Mouse (Mus musculus): ENCODE data around the gene Tgfbr1.

Gene Tgfbr1

DNA sequence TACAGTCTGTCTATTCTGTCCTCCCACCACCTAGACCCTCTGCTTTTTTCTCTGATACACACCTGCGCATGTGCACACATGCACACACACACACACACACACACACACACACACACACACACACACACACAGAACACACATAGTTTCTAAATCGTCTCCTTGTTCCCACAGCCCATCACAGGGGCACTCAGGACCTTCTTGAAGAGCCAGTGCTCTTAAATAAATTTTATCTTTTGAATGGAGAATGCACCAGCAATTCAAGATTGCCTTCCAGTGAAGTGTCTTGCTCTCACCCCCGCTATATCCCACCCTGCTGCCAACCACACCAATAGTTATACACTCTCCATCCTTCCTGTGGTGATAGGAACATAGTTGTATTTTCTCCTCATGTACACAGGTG, 69.9 kb downstream of the Tgfbr1 start:
- no peak for DNase-seq (ENCODE audit: low read depth)

- DNase-seq (ENCODE audit: low read depth): no peak
Measured at GRCm38 (mm10) chr4:47424376-47424775, 71.4 kb downstream of the Tgfbr1 start.

DNA sequence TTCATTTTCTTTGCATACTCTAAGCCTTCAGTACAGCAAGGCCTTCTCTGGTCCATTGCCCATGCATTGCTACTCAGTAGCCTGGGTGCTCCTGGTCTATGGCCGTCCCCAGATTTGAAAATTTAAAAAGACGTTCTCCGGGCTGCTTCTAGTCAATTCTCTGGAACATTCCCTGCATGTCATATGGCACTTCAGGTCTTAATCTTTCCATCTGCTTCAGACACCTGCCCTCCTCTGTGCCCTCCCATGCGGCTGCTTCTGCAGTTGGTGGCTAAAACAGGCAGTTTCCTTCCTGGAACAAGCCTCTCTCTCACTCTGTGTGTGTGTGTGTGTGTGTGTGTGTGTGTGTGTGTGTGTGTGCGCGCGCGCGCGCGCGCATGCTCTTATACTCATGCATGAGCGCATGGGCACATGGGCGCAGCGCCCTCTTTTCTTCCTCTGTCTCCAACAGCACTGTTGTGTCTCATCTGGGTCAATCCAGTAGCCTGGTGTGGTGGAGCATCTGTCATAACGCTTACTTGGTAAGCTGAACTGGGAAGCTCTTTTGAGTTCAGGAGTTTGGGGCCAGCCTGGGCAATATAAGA, 72.3 kb downstream of the Tgfbr1 start:
- no peak for DNase-seq (ENCODE audit: low read depth)

DNA sequence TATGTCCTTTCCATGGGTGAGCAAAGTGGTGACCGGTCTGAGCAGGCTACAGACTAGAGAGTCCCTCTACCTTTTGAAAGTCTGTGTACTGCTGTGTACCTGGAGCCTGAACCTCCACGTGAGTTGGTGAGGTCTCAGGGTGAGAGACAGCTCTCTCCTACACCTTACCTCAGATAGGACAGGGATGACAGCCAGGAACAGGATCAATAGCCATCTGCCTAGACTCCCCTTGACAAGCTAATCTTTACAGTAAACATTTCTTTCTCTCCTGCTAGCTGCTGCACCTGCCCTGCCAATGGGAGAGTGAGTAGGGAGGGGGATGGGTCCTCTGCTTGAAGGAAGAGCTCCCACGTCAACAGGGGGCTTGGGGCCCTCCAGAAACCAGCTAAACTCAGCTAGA, 74.6 kb downstream of the Tgfbr1 start:
- DNase-seq (ENCODE audit: low read depth): no peak

DNA sequence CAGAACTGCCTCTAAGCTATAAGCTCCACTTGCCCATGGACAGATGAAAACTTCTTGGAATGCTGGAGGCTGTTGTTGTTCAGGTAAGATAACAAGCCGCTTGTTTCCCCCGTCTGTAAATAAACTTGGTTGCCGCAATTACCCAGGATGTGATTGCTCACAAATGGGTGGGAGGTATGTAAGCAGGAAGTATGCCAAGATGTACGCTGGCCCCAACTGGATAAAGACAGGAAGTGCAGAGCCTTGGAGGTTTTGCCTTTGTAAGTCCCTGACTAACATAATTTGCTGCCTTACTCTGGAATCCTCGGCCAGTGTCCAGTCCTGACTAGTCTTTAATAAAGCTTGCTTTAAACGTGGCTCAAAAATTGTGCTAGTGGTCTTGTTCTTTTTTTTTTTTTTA, 77.5 kb downstream of the Tgfbr1 start:
- no peak for DNase-seq (ENCODE audit: low read depth)

- DNase-seq (ENCODE audit: low read depth): no peak
Measured at GRCm38 (mm10) chr4:47431081-47431480, 78.1 kb downstream of the Tgfbr1 start.

DNA sequence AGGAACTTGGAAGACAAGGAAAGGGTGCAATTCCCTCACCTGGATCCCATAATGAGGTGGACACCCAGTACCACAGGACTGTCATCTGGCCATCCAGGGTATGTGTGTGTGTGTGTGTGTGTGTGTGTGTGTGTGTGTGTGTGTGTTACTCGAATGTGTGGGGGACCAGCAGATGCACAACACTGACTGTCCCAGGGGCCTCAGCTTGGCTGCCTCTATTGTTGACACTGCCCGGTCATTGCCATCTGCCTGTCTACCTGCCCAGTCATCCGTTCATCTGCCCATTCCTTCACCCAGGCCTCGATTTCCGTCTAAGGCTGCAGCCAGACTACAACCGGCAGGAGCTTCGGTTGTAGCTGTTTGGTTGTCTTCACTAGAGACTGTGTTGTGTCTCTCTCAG, 79.7 kb downstream of the Tgfbr1 start:
- no peak for DNase-seq (ENCODE audit: low read depth)

DNA sequence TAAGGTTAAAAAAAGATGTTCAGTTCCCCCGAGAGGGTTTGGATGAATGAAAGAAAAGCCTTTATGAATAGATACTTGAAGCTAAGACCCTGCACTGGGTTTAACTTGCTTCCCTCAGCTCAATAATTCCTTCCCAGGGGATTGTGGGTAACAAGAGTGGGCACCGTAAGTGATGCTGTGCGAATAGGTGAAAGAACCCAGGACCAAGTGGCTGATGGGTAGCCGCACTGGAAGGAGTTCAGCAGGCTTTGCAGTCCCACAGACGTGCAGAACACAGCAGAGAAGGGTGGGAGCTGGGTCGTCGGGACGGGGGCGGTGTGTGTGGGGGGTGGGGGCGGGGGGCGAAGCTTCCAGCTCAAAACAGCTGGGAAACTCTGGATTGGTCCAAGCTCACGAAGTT, 82.1 kb downstream of the Tgfbr1 start:
- DNase-seq (ENCODE audit: low read depth): no peak

DNA sequence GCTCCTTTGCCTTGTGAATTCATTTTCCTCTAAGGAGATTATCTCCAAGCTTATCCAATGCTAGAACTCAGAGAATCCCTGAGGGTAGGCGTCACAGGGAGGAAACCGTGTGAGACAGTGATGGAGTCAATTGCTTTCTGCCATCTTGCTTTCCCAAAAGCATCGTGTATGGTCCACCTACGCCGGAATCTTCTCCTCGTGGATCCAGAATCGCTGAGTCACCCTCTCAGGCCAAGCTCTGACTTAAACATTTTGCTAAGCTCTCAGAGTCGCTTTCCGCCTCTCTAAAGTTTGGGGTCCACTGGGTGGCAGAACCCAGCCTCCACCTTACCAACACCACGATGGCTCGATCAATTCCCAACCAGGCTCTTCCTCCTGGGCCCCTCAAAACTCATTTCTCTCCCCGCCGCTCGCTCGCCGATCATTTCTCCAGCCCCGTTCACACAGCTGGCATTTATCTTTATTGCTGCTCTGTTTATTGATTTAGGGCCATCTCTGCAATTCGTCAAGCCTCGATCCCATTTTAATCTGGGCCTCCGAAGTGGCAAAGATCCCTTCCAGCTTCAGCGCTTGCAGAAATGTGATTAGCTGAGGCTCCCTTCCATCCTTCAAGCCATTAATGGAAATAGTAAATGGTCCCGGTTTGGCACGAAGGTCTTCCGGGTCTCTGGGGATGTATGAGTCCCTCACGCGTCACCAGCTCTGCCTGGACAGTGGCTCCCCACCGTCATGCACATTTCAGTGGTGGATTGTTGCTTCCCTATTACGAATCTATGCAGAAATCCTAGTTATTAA, 82.7 kb downstream of the Tgfbr1 start:
- DNase-seq (ENCODE audit: low read depth): no peak

DNA sequence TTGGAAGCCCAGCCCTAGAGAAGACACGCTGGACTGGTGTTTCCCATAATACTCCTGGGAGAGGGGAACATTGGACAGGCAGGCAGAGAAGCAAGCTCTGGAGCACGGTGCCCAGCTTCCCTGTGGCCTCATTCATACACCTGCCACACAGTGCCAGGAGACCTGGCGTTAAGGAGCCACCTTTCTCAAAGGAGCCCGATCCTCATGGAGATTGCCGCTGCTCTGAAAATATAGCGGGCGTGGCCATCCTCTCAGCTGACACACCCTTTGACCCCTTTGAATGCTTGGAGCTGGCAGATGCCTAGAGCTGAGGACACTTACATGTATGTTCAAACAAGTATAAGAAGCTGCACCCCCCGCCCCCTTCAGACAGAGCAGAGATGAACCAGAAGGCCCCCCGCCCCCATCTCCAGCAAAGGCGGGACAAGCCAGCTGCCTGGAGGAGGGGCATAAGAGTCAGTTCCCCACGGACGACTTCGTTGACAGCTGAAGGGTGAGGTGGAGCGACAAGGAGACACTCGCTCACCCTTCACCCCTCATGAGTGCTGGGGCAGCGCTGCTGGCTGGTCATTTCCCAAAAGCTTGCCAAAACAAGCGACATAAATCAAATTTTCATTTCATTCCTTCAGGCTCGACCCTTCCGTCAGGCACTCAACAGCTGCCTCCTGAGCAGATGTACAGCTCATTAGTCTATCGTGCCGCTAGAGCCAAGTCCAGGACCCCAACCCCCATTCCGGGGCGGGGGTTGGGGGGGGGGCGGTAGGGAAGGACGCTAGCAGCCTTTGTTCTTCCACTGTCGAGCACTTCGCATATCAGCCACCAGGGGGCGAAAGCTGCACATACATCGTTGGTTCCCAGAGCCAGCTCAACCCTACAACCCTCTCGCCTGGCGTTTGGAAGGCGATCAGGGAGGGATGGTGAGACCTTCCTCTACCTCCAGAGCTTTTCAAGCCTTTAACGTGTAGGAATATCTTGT, 84.6 kb downstream of the Tgfbr1 start:
- peak; percentile 85 for DNase-seq (ENCODE audit: low read depth)

GRCm38 (mm10) chr4:47438956-47439355, 85.9 kb downstream of the Tgfbr1 start:
- DNase-seq (ENCODE audit: low read depth): no peak

DNA sequence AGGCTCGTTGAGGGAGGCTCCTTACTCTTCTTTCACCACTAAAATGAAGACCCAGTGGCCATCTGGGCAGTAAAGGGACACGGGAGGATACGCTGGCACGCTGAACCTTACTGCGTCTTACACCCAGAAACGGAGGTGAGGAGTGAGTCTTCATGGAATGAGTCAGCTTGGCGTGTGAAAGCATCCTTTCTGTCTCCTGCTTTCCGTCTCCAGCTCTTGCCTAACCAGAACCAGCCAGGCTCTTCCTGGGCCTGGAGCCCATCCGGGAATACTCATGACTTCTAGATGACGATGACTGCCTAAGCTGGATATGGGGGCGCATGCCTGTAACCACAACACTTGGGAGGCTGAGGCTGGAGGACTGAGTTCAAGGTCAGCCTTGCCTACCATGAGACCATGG, 87.9 kb downstream of the Tgfbr1 start:
- DNase-seq (ENCODE audit: low read depth): no peak

- DNase-seq (ENCODE audit: low read depth): no peak
Measured at GRCm38 (mm10) chr4:47448526-47448925, 95.5 kb downstream of the Tgfbr1 start.

DNA sequence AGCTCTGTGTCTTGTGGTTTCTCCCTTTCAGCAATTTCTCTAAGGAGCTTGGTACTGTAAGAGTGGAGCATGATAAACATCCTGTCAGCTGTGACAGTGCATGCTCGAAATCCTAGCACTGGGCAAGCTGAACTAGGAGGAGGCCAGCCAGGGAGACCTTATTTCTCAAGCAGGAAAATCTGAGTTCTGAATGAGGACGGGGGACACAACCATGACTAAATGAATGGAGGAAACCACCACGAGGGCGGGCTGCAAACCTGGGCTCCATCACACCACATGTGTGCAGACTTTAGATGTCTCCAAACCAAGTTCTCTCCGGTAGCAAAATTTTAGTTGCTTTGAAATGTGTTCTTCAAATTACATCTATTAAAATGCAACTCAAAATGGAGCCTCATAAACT, 96.1 kb downstream of the Tgfbr1 start:
- DNase-seq (ENCODE audit: low read depth): no peak

- no peak for DNase-seq (ENCODE audit: low read depth)
Measured at GRCm38 (mm10) chr4:47449586-47450522, 96.8 kb downstream of the Tgfbr1 start.

Measured in naive thymus-derived CD4-positive, alpha-beta T cell, adult 2 months (primary cell).